Mouse (Mus musculus) liver, postnatal 0 days (tissue): ENCODE data around the gene Ccdc9b.

ENCODE experiments used
- CTCF ChIP-seq: sonication (generic); IDR thresholded peaks from 2 replicates; pipeline ENCODE4 v1.5.1; 2016; ENCODE audit warnings: antibody characterized with exemption, low read depth
- EP300 ChIP-seq: IDR thresholded peaks from 2 replicates; pipeline ENCODE4 v1.6.1; 2016; ENCODE audit warnings: antibody characterized with exemption, low read depth, mild to moderate bottlenecking

DNA sequence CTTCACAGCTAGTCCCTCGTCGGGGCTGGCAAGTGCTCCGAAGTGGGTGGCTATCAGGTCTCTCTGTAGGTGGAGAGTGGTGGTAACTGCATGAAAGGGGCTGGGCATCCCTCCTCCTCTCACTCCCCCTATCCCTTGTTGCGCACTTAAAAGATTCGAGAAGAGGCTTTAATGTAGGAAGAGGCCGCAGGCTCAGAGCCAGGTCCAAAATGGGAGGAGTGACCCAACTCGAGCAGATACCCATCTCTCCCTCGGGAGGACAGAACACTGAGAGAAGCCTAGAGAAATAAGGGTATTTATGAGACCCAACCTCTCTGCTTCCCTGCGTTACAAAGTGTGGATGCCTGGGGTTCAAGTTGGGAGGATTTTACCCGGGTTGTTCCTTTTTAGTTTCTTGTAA is 16.6 kb upstream of the Ccdc9b start:
- TF ChIP-seq CTCF = no peak
- no peak for TF ChIP-seq EP300
